Mouse (Mus musculus): ENCODE measurements at regions not wholly inside any gene's neighbourhood (a gene's known extent, or its start where the extent isn't known, plus 50 kb on each side); places are given as distances from the start of the nearest gene placed in this dataset.

- TF ChIP-seq EP300 (IDR thresholded peaks at IDR 0.05; ENCODE audit: low read depth) (no peak), CTCF (IDR thresholded peaks at IDR 0.05; ENCODE audit: low read depth) (no peak)
Observed at GRCm38 (mm10) chr19:56068165-56068564, 218.8 kb upstream of the Habp2 start.
